Mouse (Mus musculus) liver, adult (tissue): ENCODE data around the gene Pla2g2f.

Experiments
- GATA4 ChIP-seq: IDR thresholded peaks from 2 replicates; pipeline ENCODE4 v1.6.1; 2014; ENCODE audit warnings: mild to moderate bottlenecking, low read length; ENCODE audit not compliant: insufficient replicate concordance

The Pla2g2f gene

GRCm38 (mm10) chr4:138780300-138780699, 22.9 kb upstream of the Pla2g2f start:
- TF ChIP-seq GATA4: no peak

- no peak for TF ChIP-seq GATA4
Measured at GRCm38 (mm10) chr4:138777417-138778407, 20.3 kb upstream of the Pla2g2f start.

GRCm38 (mm10) chr4:138775435-138775834, 18.0 kb upstream of the Pla2g2f start, which contains the start of gene Pla2g2d:
Pla2g2d (plus strand) TSS chr4:138775735.
- no peak for TF ChIP-seq GATA4

- TF ChIP-seq GATA4: no peak
Measured at GRCm38 (mm10) chr4:138772386-138772785, 15.0 kb upstream of the Pla2g2f start.

- TF ChIP-seq GATA4: no peak
Measured at GRCm38 (mm10) chr4:138771970-138772369, 14.5 kb upstream of the Pla2g2f start.

GRCm38 (mm10) chr4:138762266-138762665, 4.8 kb upstream of the Pla2g2f start:
- no peak for TF ChIP-seq GATA4

- no peak for TF ChIP-seq GATA4
Measured at GRCm38 (mm10) chr4:138755983-138756382, 1.4 kb downstream of the Pla2g2f start.

GRCm38 (mm10) chr4:138755439-138755838, 2.0 kb downstream of the Pla2g2f start:
- TF ChIP-seq GATA4: no peak

GRCm38 (mm10) chr4:138754432-138754831, 3.0 kb downstream of the Pla2g2f start:
- TF ChIP-seq GATA4: no peak

GRCm38 (mm10) chr4:138753608-138754007, 3.8 kb downstream of the Pla2g2f start:
- no peak for TF ChIP-seq GATA4

GRCm38 (mm10) chr4:138752603-138753002, 4.8 kb downstream of the Pla2g2f start:
- TF ChIP-seq GATA4: no peak

GRCm38 (mm10) chr4:138748369-138749072, 8.9 kb downstream of the Pla2g2f start:
- no peak for TF ChIP-seq GATA4

- no peak for TF ChIP-seq GATA4
Measured at GRCm38 (mm10) chr4:138747851-138748250, 9.6 kb downstream of the Pla2g2f start.

- TF ChIP-seq GATA4: no peak
Measured at GRCm38 (mm10) chr4:138746866-138747265, 10.6 kb downstream of the Pla2g2f start.

- TF ChIP-seq GATA4: no peak
Measured at GRCm38 (mm10) chr4:138745884-138746283, 11.5 kb downstream of the Pla2g2f start.
